Mouse (Mus musculus) embryonic facial prominence, embryonic 11.5 days (tissue): ENCODE results near the gene Scnn1a. TPM values are rescaled to one million over a fixed set of nuclear protein-coding genes. Genes with fewer than 3 reads are reported as not detected.
A peak's percentile ranks its signal among the peaks of the same experiment; 100 is the strongest.
"Not testable (repeated sequence)": the region's sequence is repeated elsewhere in the genome, so short reads cannot be mapped to it uniquely, and the experiment has no call there.

Experiments used
- ATAC-seq: fragments of 200-750 bp; cut with Nextera tagmentation; replicated peaks from 2 replicates; pipeline ENCODE4 v1.8.0; 2017; ENCODE audit warnings: low read depth; ENCODE audit not compliant: insufficient number of reproducible peaks, low FRiP score, low TSS enrichment
- DNase-seq: peaks from one replicate; pipeline ENCODE4 v3.0.0-alpha.2; 2015; ENCODE audit warnings: low spot score
- H3K27ac ChIP-seq: fragments of 300-500 bp; sonication (generic); replicated peaks from 2 replicates; pipeline ENCODE4 v1.5.1; 2014; ENCODE audit warnings: mild to moderate bottlenecking, low read depth, low read length, control low read depth
- H3K27me3 ChIP-seq: fragments of 300-500 bp; sonication (generic); 2 replicates; pipeline ENCODE4 v1.6.1; 2014; ENCODE audit warnings: mild to moderate bottlenecking, low read length, moderate library complexity, mixed read lengths; ENCODE audit not compliant: control insufficient read depth, insufficient read depth
- H3K36me3 ChIP-seq: fragments of 300-500 bp; sonication (generic); replicated peaks from 2 replicates; pipeline ENCODE4 v1.6.1; 2014; ENCODE audit warnings: low read depth, mild to moderate bottlenecking, low read length, moderate library complexity, mixed read lengths; ENCODE audit not compliant: control insufficient read depth, insufficient read depth
- H3K4me1 ChIP-seq: fragments of 300-500 bp; sonication (generic); 2 replicates; pipeline ENCODE4 v1.6.1; 2014; ENCODE audit warnings: low read length, mixed read lengths; ENCODE audit not compliant: control insufficient read depth, insufficient read depth
- H3K4me2 ChIP-seq: fragments of 300-500 bp; sonication (generic); 2 replicates; pipeline ENCODE4 v1.6.1; 2014; ENCODE audit warnings: low read depth, mild to moderate bottlenecking, control low read depth, low read length, moderate library complexity
- H3K4me3 ChIP-seq: fragments of 300-500 bp; sonication (generic); 2 replicates; pipeline ENCODE4 v1.5.1; 2014; ENCODE audit warnings: low read depth, low read length, control low read depth
- H3K9ac ChIP-seq: fragments of 300-500 bp; sonication (generic); replicated peaks from 2 replicates; pipeline ENCODE4 v1.6.1; 2014; ENCODE audit warnings: mild to moderate bottlenecking, control low read depth, low read length
- H3K9me3 ChIP-seq: fragments of 300-500 bp; sonication (generic); replicated peaks from 2 replicates; pipeline ENCODE4 v1.6.1; 2016; ENCODE audit warnings: mild to moderate bottlenecking, low read length, inconsistent platforms, mixed read lengths; ENCODE audit not compliant: control insufficient read depth
- WGBS: fragments of 180-500 bp; shearing (Covaris S2); extraction: QIAGEN DNeasy Blood & Tissue Kit; methylation state at CpG from one replicate; pipeline ENCODE4 v1.1.7; 2014; 5-methylcytosine and 5-hydroxymethylcytosine counted together
- polyA plus RNA-seq: library from polyadenylated mRNA; unstranded; fragments of >200 nt; fragmentation: Nextera tagmentation; extraction: Ambion mirVana; gene quantifications from 2 replicates; pipeline ENCODE4 v1.2.1, GENCODE M21; 2014

Scnn1a gene
- polyA plus RNA-seq, 1 experiment from 2014 or later = 0.88 TPM

- Histone ChIP-seq H3K36me3 (no peaks in the 10 kb centered on the region), H3K27ac (no peak overlapping the region), H3K27me3 (no peaks in the 10 kb centered on the region), H3K4me3 (no peak overlapping the region), H3K4me1 (no peaks in the 10 kb centered on the region), H3K4me2 (no peak overlapping the region), H3K9ac (no peak overlapping the region), H3K9me3 (no peaks in the 10 kb centered on the region)
- DNase-seq = no peak
- 0 out of 2 replicates have a peak, but pooled peaks have one; percentile 48 for ATAC-seq
- 74% methylated on average over 1 of the region's 1 CpGs for WGBS
Observed at GRCm38 (mm10) chr6:125300982-125301381, 19.5 kb upstream of the Scnn1a start.

DNA sequence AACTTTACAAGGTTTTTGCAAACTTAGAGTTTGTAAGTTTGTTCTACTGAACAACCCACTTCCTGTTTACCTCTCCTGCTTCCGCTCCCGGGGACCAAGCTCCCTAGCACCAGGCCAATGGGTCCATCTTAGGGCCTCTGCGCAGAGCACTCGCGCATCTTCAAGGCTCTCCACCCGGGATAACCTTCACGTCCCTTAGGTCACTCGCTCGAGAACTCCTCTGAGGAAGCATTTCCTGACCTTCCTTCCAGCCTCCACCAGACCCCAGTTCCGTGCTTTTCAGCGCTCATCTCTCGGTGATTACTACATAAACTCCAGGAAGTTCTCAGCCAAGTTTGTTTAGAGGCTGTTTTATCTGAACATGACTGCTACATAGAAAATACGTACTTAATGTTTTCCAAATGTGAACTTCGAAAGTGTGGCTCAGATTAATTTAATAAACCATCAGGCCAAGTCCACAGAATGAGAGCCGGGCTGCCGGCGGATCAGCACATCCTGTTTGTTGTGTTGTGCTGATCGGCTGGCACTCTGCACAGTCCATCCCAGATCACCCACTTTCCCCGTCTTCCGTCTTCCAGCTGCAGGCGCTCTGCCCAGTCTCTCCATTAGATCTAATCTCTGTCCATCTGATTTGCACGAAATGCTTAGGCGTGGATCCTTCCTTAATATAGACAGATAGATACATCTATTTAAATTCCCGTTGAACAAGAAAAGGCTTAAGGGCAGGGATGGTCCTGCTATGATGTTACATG, 18.1 kb upstream of the Scnn1a start:
- Histone ChIP-seq H3K27me3 (no peaks in the 10 kb centered on the region), H3K4me3 (no peak overlapping the region), H3K9me3 (no peaks in the 10 kb centered on the region), H3K4me2 (no peak overlapping the region), H3K36me3 (no peaks in the 10 kb centered on the region), H3K27ac (no peak overlapping the region), H3K4me1 (no peaks in the 10 kb centered on the region), H3K9ac (no peak overlapping the region)
- ATAC-seq (no peak), DNase-seq (no peak)
- WGBS = 79% methylated on average over 24 of the region's 24 CpGs

- 84% methylated on average over 4 of the region's 4 CpGs for WGBS
- no peak overlapping the region for H3K27ac ChIP-seq
- ATAC-seq = no peak
Observed at GRCm38 (mm10) chr6:125303242-125303641, 17.2 kb upstream of the Scnn1a start.

GRCm38 (mm10) chr6:125304408-125304807, 16.1 kb upstream of the Scnn1a start:
- not testable (repeated sequence) for H3K4me2 ChIP-seq, ATAC-seq, H3K4me3 ChIP-seq, H3K27ac ChIP-seq, H3K36me3 ChIP-seq, H3K27me3 ChIP-seq, H3K9me3 ChIP-seq, H3K9ac ChIP-seq, H3K4me1 ChIP-seq, DNase-seq
- WGBS = 85% methylated on average over 7 of the region's 7 CpGs

More at GRCm38 (mm10) chr6:125303242-125303641, 17.2 kb upstream of the Scnn1a start:
- DNase-seq = no peak
- no peaks in the 10 kb centered on the region for H3K4me1 ChIP-seq
- H3K4me2 ChIP-seq = no peak overlapping the region
- no peaks in the 10 kb centered on the region for H3K36me3 ChIP-seq
- no peak overlapping the region for H3K9ac ChIP-seq
- no peaks in the 10 kb centered on the region for H3K9me3 ChIP-seq
- H3K27me3 ChIP-seq = no peaks in the 10 kb centered on the region
- H3K4me3 ChIP-seq = no peak overlapping the region

DNA sequence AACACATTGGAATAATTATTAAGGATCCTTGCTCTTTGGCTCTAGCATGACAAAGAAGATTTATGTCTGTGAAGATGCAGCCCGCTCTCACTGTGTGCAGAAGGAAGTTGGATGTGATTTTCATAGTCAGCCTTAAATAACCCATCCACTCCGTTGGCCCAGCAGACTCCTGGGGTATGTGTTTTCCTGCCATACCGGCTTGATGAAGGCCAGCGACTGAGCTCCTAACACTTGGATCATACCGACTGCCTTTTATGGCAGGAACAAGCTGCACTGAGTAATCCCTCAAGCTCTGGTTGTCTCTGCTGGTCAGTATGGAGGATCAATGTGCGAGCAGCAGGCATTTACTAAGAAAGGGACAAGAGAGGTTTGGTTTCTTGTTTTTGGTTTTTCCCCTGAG, 15.0 kb upstream of the Scnn1a start:
- Histone ChIP-seq H3K4me3 (no peak overlapping the region), H3K9me3 (no peaks in the 10 kb centered on the region), H3K4me2 (no peak overlapping the region), H3K27ac (no peak overlapping the region), H3K27me3 (no peaks in the 10 kb centered on the region), H3K36me3 (no peaks in the 10 kb centered on the region), H3K9ac (no peak overlapping the region), H3K4me1 (no peaks in the 10 kb centered on the region)
- ATAC-seq (no peak), DNase-seq (no peak)
- 91% methylated on average over 6 of the region's 6 CpGs for WGBS

GRCm38 (mm10) chr6:125307091-125307490, 13.4 kb upstream of the Scnn1a start:
- Histone ChIP-seq H3K4me3 (no peak overlapping the region), H3K4me2 (no peak overlapping the region), H3K9ac (no peak overlapping the region), H3K9me3 (no peaks in the 10 kb centered on the region), H3K27ac (no peak overlapping the region), H3K4me1 (no peaks in the 10 kb centered on the region), H3K36me3 (no peaks in the 10 kb centered on the region), H3K27me3 (no peaks in the 10 kb centered on the region)
- DNase-seq (no peak), ATAC-seq (no peak)
- 88% methylated on average over 5 of the region's 5 CpGs for WGBS

DNA sequence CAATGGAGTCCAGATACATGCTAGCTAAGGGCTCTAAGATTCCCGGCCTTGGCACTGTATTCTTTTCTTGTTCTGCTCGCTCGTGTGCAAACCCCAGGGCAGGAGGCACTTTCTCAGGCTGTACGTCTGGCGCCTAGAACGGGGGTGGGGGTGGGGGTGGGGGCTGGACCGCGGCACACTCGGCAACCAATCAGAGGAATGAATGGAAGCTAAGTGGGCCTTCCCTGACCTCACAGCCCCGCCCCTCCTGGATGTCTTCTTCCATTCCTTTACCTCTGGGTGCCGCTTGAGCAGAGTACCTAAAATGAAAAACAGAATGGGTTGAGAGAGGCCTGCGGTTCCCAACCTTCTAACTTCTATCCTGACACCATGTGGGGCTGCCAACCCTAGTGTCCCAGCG, 11.5 kb upstream of the Scnn1a start:
- H3K9ac ChIP-seq = 0 out of 2 replicates have a peak overlapping the region, but pooled peaks have one; percentile 28
- H3K4me1 ChIP-seq = peaks cover 2% of the 10 kb centered on the region; the same call in 1 of the 2 replicates
- peak overlapping the region; percentile 13; the same call in 1 of the 2 replicates for H3K4me2 ChIP-seq
- H3K36me3 ChIP-seq = no peaks in the 10 kb centered on the region
- no peak overlapping the region for H3K27ac ChIP-seq
- no peaks in the 10 kb centered on the region for H3K9me3 ChIP-seq
- no peaks in the 10 kb centered on the region for H3K27me3 ChIP-seq
- 5% methylated on average over 13 of the region's 13 CpGs for WGBS
- peak; percentile 24; the same call in 1 of the 2 replicates for ATAC-seq
- peak; percentile 66 for DNase-seq
- H3K4me3 ChIP-seq = no peak overlapping the region

GRCm38 (mm10) chr6:125309406-125309805, 11.1 kb upstream of the Scnn1a start:
- Histone ChIP-seq H3K9ac (no peak overlapping the region), H3K4me3 (no peak overlapping the region), H3K27me3 (no peaks in the 10 kb centered on the region), H3K4me2 (no peak overlapping the region), H3K36me3 (no peaks in the 10 kb centered on the region), H3K27ac (no peak overlapping the region), H3K9me3 (no peaks in the 10 kb centered on the region), H3K4me1 (peaks cover 4% of the 10 kb centered on the region; the same call in 1 of the 2 replicates)
- DNase-seq = no peak
- ATAC-seq = no peak
- WGBS = 38% methylated on average over 5 of the region's 5 CpGs
